Mouse (Mus musculus): Measurements from ENCODE around the gene Pde4b. TPM values are rescaled to one million over a fixed set of nuclear protein-coding genes. Genes with fewer than 3 reads are reported as not detected.

Gene Pde4b
- polyA plus RNA-seq, 1 experiment: not detected

- no peak for TF ChIP-seq GATA1 (IDR thresholded peaks at IDR 0.05; ENCODE audit: low read length)
These were observed 426.2 kb downstream of the Pde4b start for GRCm38 (mm10) chr4:102513514-102513913.

GRCm38 (mm10) chr4:102514972-102515835 lies 427.9 kb downstream of the Pde4b start:
- no peak for TF ChIP-seq GATA1 (IDR thresholded peaks at IDR 0.05; ENCODE audit: low read length)

GRCm38 (mm10) chr4:102516395-102516794 lies 429.1 kb downstream of the Pde4b start:
- TF ChIP-seq GATA1 (IDR thresholded peaks at IDR 0.05; ENCODE audit: low read length): no peak

- TF ChIP-seq GATA1 (IDR thresholded peaks at IDR 0.05; ENCODE audit: low read length): no peak
These were observed 429.8 kb downstream of the Pde4b start for GRCm38 (mm10) chr4:102516982-102517630.

GRCm38 (mm10) chr4:102517653-102518052 lies 430.3 kb downstream of the Pde4b start:
- TF ChIP-seq GATA1 (IDR thresholded peaks at IDR 0.05; ENCODE audit: low read length): no peak

GRCm38 (mm10) chr4:102518341-102518740 lies 431.0 kb downstream of the Pde4b start:
- TF ChIP-seq GATA1 (IDR thresholded peaks at IDR 0.05; ENCODE audit: low read length): no peak

GRCm38 (mm10) chr4:102520669-102521261 lies 433.4 kb downstream of the Pde4b start:
- TF ChIP-seq GATA1 (IDR thresholded peaks at IDR 0.05; ENCODE audit: low read length): no peak

- no peak for TF ChIP-seq GATA1 (IDR thresholded peaks at IDR 0.05; ENCODE audit: low read length)
These were observed 434.1 kb downstream of the Pde4b start for GRCm38 (mm10) chr4:102521434-102521833.

- no peak for TF ChIP-seq GATA1 (IDR thresholded peaks at IDR 0.05; ENCODE audit: low read length)
These were observed 440.0 kb downstream of the Pde4b start for GRCm38 (mm10) chr4:102527361-102527760.

- no peak for TF ChIP-seq GATA1 (IDR thresholded peaks at IDR 0.05; ENCODE audit: low read length)
These were observed 443.5 kb downstream of the Pde4b start for GRCm38 (mm10) chr4:102530797-102531196.

GRCm38 (mm10) chr4:102531729-102532128 lies 444.4 kb downstream of the Pde4b start:
- TF ChIP-seq GATA1 (IDR thresholded peaks at IDR 0.05; ENCODE audit: low read length): no peak

GRCm38 (mm10) chr4:102533183-102534048 lies 446.1 kb downstream of the Pde4b start:
- TF ChIP-seq GATA1 (IDR thresholded peaks at IDR 0.05; ENCODE audit: low read length): no peak

GRCm38 (mm10) chr4:102534049-102534730 lies 446.8 kb downstream of the Pde4b start:
- no peak for TF ChIP-seq GATA1 (IDR thresholded peaks at IDR 0.05; ENCODE audit: low read length)

- no peak for TF ChIP-seq GATA1 (IDR thresholded peaks at IDR 0.05; ENCODE audit: low read length)
These were observed 448.5 kb downstream of the Pde4b start for GRCm38 (mm10) chr4:102535886-102536285.

- TF ChIP-seq GATA1 (IDR thresholded peaks at IDR 0.05; ENCODE audit: low read length): no peak
These were observed 450.9 kb downstream of the Pde4b start for GRCm38 (mm10) chr4:102538266-102538665.
